Mouse (Mus musculus) embryonic facial prominence, embryonic 14.5 days (tissue): ENCODE data around the gene Klk7. TPM values are rescaled to one million over a fixed set of nuclear protein-coding genes. Genes with fewer than 3 reads are reported as not detected.
A peak's percentile ranks its signal among the peaks of the same experiment; 100 is the strongest.

ENCODE experiments used
- ATAC-seq: fragments of 200-750 bp; cut with Nextera tagmentation; 2 replicates; pipeline ENCODE4 v1.8.0; 2017; ENCODE audit warnings: low read depth, moderate number of reproducible peaks, moderate TSS enrichment
- DNase-seq: peaks from one replicate; pipeline ENCODE4 v3.0.0-alpha.2; 2015; ENCODE audit warnings: low spot score
- H3K27ac ChIP-seq: fragments of 300-500 bp; sonication (generic); replicated peaks from 2 replicates; pipeline ENCODE4 v1.5.1; 2014; ENCODE audit warnings: low read depth, mild to moderate bottlenecking, low read length, moderate library complexity
- H3K27me3 ChIP-seq: fragments of 300-500 bp; sonication (generic); replicated peaks from 2 replicates; pipeline ENCODE4 v1.6.1; 2014; ENCODE audit warnings: low read length; ENCODE audit not compliant: control insufficient read depth, insufficient read depth
- H3K36me3 ChIP-seq: fragments of 300-500 bp; sonication (generic); 2 replicates; pipeline ENCODE4 v1.6.1; 2014; ENCODE audit warnings: low read length, mixed read lengths; ENCODE audit not compliant: control insufficient read depth, insufficient read depth
- H3K4me1 ChIP-seq: fragments of 300-500 bp; sonication (generic); 2 replicates; pipeline ENCODE4 v1.6.1; 2014; ENCODE audit warnings: antibody characterized with exemption, low read length; ENCODE audit not compliant: control insufficient read depth, insufficient read depth
- H3K4me2 ChIP-seq: fragments of 300-500 bp; sonication (generic); 2 replicates; pipeline ENCODE4 v1.6.1; 2014; ENCODE audit warnings: low read depth, mild to moderate bottlenecking, low read length, moderate library complexity, mixed read lengths
- H3K4me3 ChIP-seq: fragments of 300-500 bp; sonication (generic); 2 replicates; pipeline ENCODE4 v1.5.1; 2014; ENCODE audit warnings: low read depth, mild to moderate bottlenecking, low read length
- H3K9ac ChIP-seq: fragments of 300-500 bp; sonication (generic); 2 replicates; pipeline ENCODE4 v1.6.1; 2014; ENCODE audit warnings: low read depth, mild to moderate bottlenecking, low read length, moderate library complexity, mixed read lengths
- H3K9me3 ChIP-seq: fragments of 300-500 bp; sonication (generic); 2 replicates; pipeline ENCODE4 v1.6.1; 2016; ENCODE audit warnings: low read length; ENCODE audit not compliant: control insufficient read depth
- WGBS: fragments of 180-500 bp; shearing (Covaris S2); extraction: QIAGEN DNeasy Blood & Tissue Kit; methylation state at CpG from one replicate; pipeline ENCODE4 v1.1.7; 2014; 5-methylcytosine and 5-hydroxymethylcytosine counted together
- polyA plus RNA-seq: library from polyadenylated mRNA; unstranded; fragments of >200 nt; fragmentation: Nextera tagmentation; extraction: Ambion mirVana; gene quantifications from 2 replicates; pipeline ENCODE4 v1.2.1, GENCODE M21; 2014

The Klk7 gene
- polyA plus RNA-seq, 1 experiment from 2014 or later, result 1.6 TPM

GRCm38 (mm10) chr7:43785286-43785685 is 25.8 kb upstream of the Klk7 start:
- ATAC-seq (no peak), DNase-seq (no peak)
- H3K9me3 ChIP-seq, result no peaks in the 10 kb centered on the region
- H3K27ac ChIP-seq, result no peak overlapping the region
- H3K4me1 ChIP-seq, result no peaks in the 10 kb centered on the region
- no peaks in the 10 kb centered on the region for H3K36me3 ChIP-seq
- H3K9ac ChIP-seq, result no peak overlapping the region
- no peak overlapping the region for H3K4me3 ChIP-seq
- no peak overlapping the region for H3K4me2 ChIP-seq
- 100% methylated on average over 1 of the region's 1 CpGs for WGBS
- peaks cover 8% of the 10 kb centered on the region; the same call in 1 of the 2 replicates for H3K27me3 ChIP-seq

GRCm38 (mm10) chr7:43788096-43788495 is 23.0 kb upstream of the Klk7 start:
- no peaks in the 10 kb centered on the region for H3K4me1 ChIP-seq
- 67% methylated on average over 3 of the region's 3 CpGs for WGBS
- no peaks in the 10 kb centered on the region for H3K9me3 ChIP-seq
- no peak overlapping the region for H3K4me3 ChIP-seq
- H3K36me3 ChIP-seq, result no peaks in the 10 kb centered on the region
- H3K4me2 ChIP-seq, result no peak overlapping the region
- no peak for ATAC-seq
- H3K27me3 ChIP-seq, result peaks cover 5% of the 10 kb centered on the region; the same call in 1 of the 2 replicates
- no peak for DNase-seq
- no peak overlapping the region for H3K27ac ChIP-seq
- no peak overlapping the region for H3K9ac ChIP-seq

GRCm38 (mm10) chr7:43789295-43789694 is 21.8 kb upstream of the Klk7 start:
- no peaks in the 10 kb centered on the region for H3K9me3 ChIP-seq
- H3K4me2 ChIP-seq, result no peak overlapping the region
- WGBS, result 73% methylated on average over 2 of the region's 2 CpGs
- H3K36me3 ChIP-seq, result no peaks in the 10 kb centered on the region
- H3K27ac ChIP-seq, result no peak overlapping the region
- DNase-seq (no peak), ATAC-seq (no peak)
- no peak overlapping the region for H3K4me3 ChIP-seq
- no peaks in the 10 kb centered on the region for H3K27me3 ChIP-seq
- H3K9ac ChIP-seq, result no peak overlapping the region
- no peaks in the 10 kb centered on the region for H3K4me1 ChIP-seq

GRCm38 (mm10) chr7:43791591-43791990 is 19.5 kb upstream of the Klk7 start, which contains the start of gene Klk9:
Gene Klk9, plus strand, starts transcription at chr7:43791891.
- Histone ChIP-seq H3K27ac (no peak within 1 kb of the TSS), H3K4me3 (no peak within 1 kb of the TSS), H3K36me3 (no peaks in the 10 kb centered on the region), H3K4me1 (no peaks in the 10 kb centered on the region), H3K9me3 (no peaks in the 10 kb centered on the region), H3K9ac (no peak within 1 kb of the TSS), H3K4me2 (no peak within 1 kb of the TSS), H3K27me3 (peaks cover 8% of the 10 kb centered on the region)
- ATAC-seq (no peak), DNase-seq (no peak)
- whole genome bisulfite sequencing, result 72% methylated on average over 7 of the region's 7 CpGs

GRCm38 (mm10) chr7:43796355-43796754 is 14.7 kb upstream of the Klk7 start:
- peak overlapping the region; percentile 78 for H3K4me2 ChIP-seq
- WGBS, result 8% methylated on average over 8 of the region's 8 CpGs
- peaks cover 16% of the 10 kb centered on the region for H3K27me3 ChIP-seq
- DNase-seq, result peak; percentile 18
- peak overlapping the region; percentile 51; the same call in 1 of the 2 replicates for H3K9ac ChIP-seq
- peak overlapping the region; percentile 51 for H3K4me3 ChIP-seq
- 0 out of 2 replicates have a peak, but pooled peaks have one; percentile 19 for ATAC-seq
- no peaks in the 10 kb centered on the region for H3K4me1 ChIP-seq
- H3K27ac ChIP-seq, result no peak overlapping the region
- H3K9me3 ChIP-seq, result no peaks in the 10 kb centered on the region
- no peaks in the 10 kb centered on the region for H3K36me3 ChIP-seq

GRCm38 (mm10) chr7:43797333-43797769 is 13.7 kb upstream of the Klk7 start, which contains the start of gene Klk8:
Gene Klk8, plus strand, starts transcription at chr7:43797577.
- Histone ChIP-seq H3K4me2 (peak within 1 kb of the TSS; percentile 78), H3K4me3 (peak within 1 kb of the TSS; percentile 51), H3K9me3 (no peaks in the 10 kb centered on the region), H3K27ac (no peak within 1 kb of the TSS), H3K4me1 (no peaks in the 10 kb centered on the region), H3K27me3 (peaks cover 16% of the 10 kb centered on the region), H3K36me3 (no peaks in the 10 kb centered on the region), H3K9ac (peak within 1 kb of the TSS; percentile 51)
- DNase-seq (peak; percentile 17), ATAC-seq (peak; percentile 51; the same call in 1 of the 2 replicates)
- WGBS, result 0% methylated on average over 26 of the region's 28 CpGs

- DNase-seq (peak; percentile 19), ATAC-seq (no peak)
- peak overlapping the region; percentile 51 for H3K4me3 ChIP-seq
- H3K4me2 ChIP-seq, result peak overlapping the region; percentile 78
- H3K27ac ChIP-seq, result no peak overlapping the region
- peak overlapping the region; percentile 51 for H3K9ac ChIP-seq
- H3K4me1 ChIP-seq, result no peaks in the 10 kb centered on the region
- no peaks in the 10 kb centered on the region for H3K36me3 ChIP-seq
- 38% methylated on average over 13 of the region's 13 CpGs for WGBS
- peaks cover 16% of the 10 kb centered on the region for H3K27me3 ChIP-seq
- no peaks in the 10 kb centered on the region for H3K9me3 ChIP-seq
Measured at GRCm38 (mm10) chr7:43797844-43798462, 13.1 kb upstream of the Klk7 start.

- H3K9ac ChIP-seq, result no peak overlapping the region
- 62% methylated on average over 7 of the region's 7 CpGs for WGBS
- DNase-seq (no peak), ATAC-seq (no peak)
- H3K36me3 ChIP-seq, result no peaks in the 10 kb centered on the region
- H3K27ac ChIP-seq, result no peak overlapping the region
- no peaks in the 10 kb centered on the region for H3K4me1 ChIP-seq
- no peak overlapping the region for H3K4me3 ChIP-seq
- no peak overlapping the region for H3K4me2 ChIP-seq
- H3K9me3 ChIP-seq, result no peaks in the 10 kb centered on the region
- H3K27me3 ChIP-seq, result peaks cover 16% of the 10 kb centered on the region
Measured at GRCm38 (mm10) chr7:43799876-43800275, 11.2 kb upstream of the Klk7 start.

- H3K4me2 ChIP-seq, result no peak overlapping the region
- no peak overlapping the region for H3K27ac ChIP-seq
- H3K4me3 ChIP-seq, result no peak overlapping the region
- DNase-seq (no peak), ATAC-seq (no peak)
- no peaks in the 10 kb centered on the region for H3K36me3 ChIP-seq
- H3K27me3 ChIP-seq, result no peaks in the 10 kb centered on the region
- H3K4me1 ChIP-seq, result no peaks in the 10 kb centered on the region
- no peaks in the 10 kb centered on the region for H3K9me3 ChIP-seq
- H3K9ac ChIP-seq, result no peak overlapping the region
- WGBS, result 88% methylated on average over 7 of the region's 7 CpGs
Measured at GRCm38 (mm10) chr7:43815211-43815610, 4.1 kb downstream of the Klk7 start.
